In genomic region chr2:50885924-50886315, GRCm38 (mm10) we compare ENCODE assay signal across 13 mouse cellular contexts.
DNase-seq lines count a peak whose midpoint lies in the region; ATAC-seq and TF ChIP-seq lines count a peak whose summit lies in the region.
"Had no signal": no experiment of that assay in that cellular context is flagged by ENCODE, and none has a peak within 500 bp of the region (broad histone marks: within the 10 kb centered on the region; RNA-seq: fewer than 3 reads in every experiment).

No protein-coding gene starts in this region.

- ATAC-seq in embryonic facial prominence, embryonic 11.5 days (replicated peaks; ENCODE audit: insufficient number of reproducible peaks, low FRiP score, low TSS enrichment, low read depth) = no peak
- ATAC-seq: inflammation-experienced regulatory T-cells, adult 6 months had no signal

- H3K9ac ChIP-seq in embryonic facial prominence, embryonic 11.5 days (replicated peaks; ENCODE audit: low read length) = no peak overlapping the region
- H3K9ac ChIP-seq: heart, embryonic 15.5 days; neural tube, embryonic 15.5 days had no signal

- TF ChIP-seq POLR2A in brain, embryonic 14.5 days (IDR thresholded peaks at IDR 0.05; ENCODE audit: borderline replicate concordance, extremely low read depth, insufficient read depth, insufficient read length, poor library complexity, severe bottlenecking) = no peak

- no peak for TF ChIP-seq CTCF in brain, embryonic 14.5 days (IDR thresholded peaks at IDR 0.05; ENCODE audit: borderline replicate concordance, extremely low read depth, insufficient read depth, insufficient read length)

- H3K27ac ChIP-seq in embryonic facial prominence, embryonic 11.5 days (replicated peaks; ENCODE audit: low read depth, low read length) = no peak overlapping the region
- peak overlapping the region; percentile 21; the same call in 1 of the 2 replicates for H3K27ac ChIP-seq in limb, embryonic 10.5 days
- H3K27ac ChIP-seq: heart, embryonic 15.5 days; neural tube, embryonic 15.5 days had no signal

- H3K27me3 ChIP-seq in embryonic facial prominence, embryonic 11.5 days (ENCODE audit: control insufficient read depth, insufficient read depth, low read length) = no peaks in the 10 kb centered on the region
- no peaks in the 10 kb centered on the region for H3K27me3 ChIP-seq in limb, embryonic 10.5 days (ENCODE audit: low read depth, poor library complexity, severe bottlenecking)
- H3K27me3 ChIP-seq: heart, embryonic 15.5 days; neural tube, embryonic 15.5 days had no signal

- 29% methylated on average over 7 of the region's 7 CpGs for WGBS in embryonic facial prominence, embryonic 11.5 days
- 46% methylated on average over 7 of the region's 7 CpGs for WGBS in limb, embryonic 10.5 days

- peak; percentile 5 for DNase-seq in kidney, postnatal 10 days
- DNase-seq in kidney, postnatal 14 days = no peak
- DNase-seq in brain, embryonic 14.5 days (ENCODE audit: low read depth) = peak; percentile 79
- DNase-seq in embryonic facial prominence, embryonic 11.5 days (ENCODE audit: low spot score) = peak; percentile 56
- DNase-seq in limb, embryonic 10.5 days (ENCODE audit: low spot score) = peak; percentile 36
- DNase-seq in yolk sac, embryonic 10.5 days (ENCODE audit: low spot score) = no peak
- DNase-seq in right cerebral cortex, adult 2 months (ENCODE audit: low spot score in 2 of 2) = no peak
- DNase-seq: adrenal gland, postnatal 14 days; cerebellum, adult 11 months; gastrocnemius, postnatal 14 days had no signal

- no peaks in the 10 kb centered on the region for H3K9me3 ChIP-seq in embryonic facial prominence, embryonic 11.5 days (replicated peaks; ENCODE audit: control insufficient read depth, low read length)
- H3K9me3 ChIP-seq in limb, embryonic 10.5 days (replicated peaks) = no peaks in the 10 kb centered on the region
- H3K9me3 ChIP-seq: heart, embryonic 15.5 days; neural tube, embryonic 15.5 days had no signal

- H3K36me3 ChIP-seq in embryonic facial prominence, embryonic 11.5 days (replicated peaks; ENCODE audit: control insufficient read depth, insufficient read depth, low read depth, low read length) = no peaks in the 10 kb centered on the region
- no peaks in the 10 kb centered on the region for H3K36me3 ChIP-seq in limb, embryonic 10.5 days
- H3K36me3 ChIP-seq: heart, embryonic 15.5 days; neural tube, embryonic 15.5 days had no signal

- no peaks in the 10 kb centered on the region for H3K4me1 ChIP-seq in embryonic facial prominence, embryonic 11.5 days (ENCODE audit: control insufficient read depth, insufficient read depth, low read length)
- H3K4me1 ChIP-seq in limb, embryonic 10.5 days = peaks cover 19% of the 10 kb centered on the region

- H3K4me3 ChIP-seq in embryonic facial prominence, embryonic 11.5 days (ENCODE audit: low read depth, low read length) = no peak overlapping the region
- H3K4me3 ChIP-seq in limb, embryonic 10.5 days = no peak overlapping the region
- H3K4me3 ChIP-seq: heart, embryonic 15.5 days; neural tube, embryonic 15.5 days had no signal

- no peak overlapping the region for H3K4me2 ChIP-seq in embryonic facial prominence, embryonic 11.5 days (ENCODE audit: low read depth, low read length)
- H3K4me2 ChIP-seq: heart, embryonic 15.5 days; neural tube, embryonic 15.5 days had no signal

Comparison
In these comparisons a context has a peak if more than half of its experiments do, and no peak if none do; other contexts are left out.
1. DNase-seq: peak in kidney, postnatal 10 days (single experiment), brain, embryonic 14.5 days (single experiment), embryonic facial prominence, embryonic 11.5 days (single experiment) and limb, embryonic 10.5 days (single experiment); none in kidney, postnatal 14 days (single experiment), yolk sac, embryonic 10.5 days (single experiment) and right cerebral cortex, adult 2 months (0 of 2).